Mouse (Mus musculus): ENCODE measurements around the gene Rpl36.

Rpl36 gene

DNA sequence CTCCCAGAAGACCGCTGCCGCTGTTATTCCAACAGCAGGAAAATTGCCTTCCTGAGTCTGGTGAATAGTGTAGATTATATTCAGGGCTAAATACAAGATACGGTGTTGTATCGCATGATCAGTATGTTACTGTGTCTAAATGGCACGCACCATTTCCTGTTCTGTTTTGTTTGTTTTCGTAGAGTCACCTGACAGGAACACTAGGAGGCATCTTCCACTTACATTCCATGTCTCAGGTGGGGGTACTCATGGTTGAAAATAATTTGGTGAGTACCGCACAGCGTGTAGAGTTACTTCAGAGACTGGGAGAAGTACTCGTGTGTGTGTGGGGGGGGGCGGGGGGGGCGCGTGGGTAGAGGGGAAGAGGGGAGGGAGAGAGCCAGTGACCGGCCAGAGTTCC, 34.3 kb downstream of the Rpl36 start:
- DNase-seq (ENCODE audit: low read depth) = no peak

DNA sequence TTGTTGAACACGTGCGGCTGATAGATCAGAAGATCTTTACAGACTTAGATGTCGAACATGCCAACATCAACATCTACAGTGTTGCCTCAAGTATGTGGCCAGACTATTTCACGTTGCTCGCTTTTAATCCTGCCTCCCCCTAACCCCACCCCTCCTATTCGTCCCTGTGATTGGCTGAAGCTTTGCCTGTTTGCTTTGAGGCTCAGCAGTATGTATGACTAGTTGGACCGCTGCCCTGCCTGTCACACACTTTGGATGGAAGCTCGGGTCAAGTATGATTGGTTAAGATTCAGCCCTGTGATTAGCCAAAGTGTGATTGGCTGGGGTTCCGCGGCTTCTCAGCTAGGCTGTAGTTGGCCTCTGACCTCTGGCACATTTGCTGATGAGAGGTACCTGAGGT, 38.6 kb downstream of the Rpl36 start:
- no peak for DNase-seq (ENCODE audit: low read depth)

DNA sequence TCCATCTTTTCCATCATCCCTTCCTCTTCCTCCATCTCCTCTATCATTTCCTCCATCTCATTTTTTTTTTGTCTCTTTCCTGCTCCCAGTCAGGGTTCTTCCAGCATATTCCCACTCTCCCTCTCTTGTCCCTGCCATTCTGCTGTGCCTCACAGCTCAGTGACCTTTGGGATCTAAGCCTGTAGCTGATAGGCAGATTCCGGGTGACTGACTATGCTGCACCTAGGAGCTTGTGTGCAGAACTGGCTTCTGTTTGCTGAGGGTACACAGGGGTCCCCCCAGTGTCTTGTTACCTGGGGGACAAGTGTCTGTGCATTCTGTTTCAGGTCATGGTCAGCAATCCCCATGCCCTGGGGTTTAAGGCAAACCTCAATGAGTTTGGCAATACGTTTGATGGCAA, 41.6 kb downstream of the Rpl36 start:
- no peak for DNase-seq (ENCODE audit: low read depth)

- DNase-seq (ENCODE audit: low read depth) = no peak
Observed at GRCm38 (mm10) chr17:56655311-56655710, 42.1 kb downstream of the Rpl36 start.

GRCm38 (mm10) chr17:56656171-56656570, 43.0 kb downstream of the Rpl36 start:
- no peak for DNase-seq (ENCODE audit: low read depth)

GRCm38 (mm10) chr17:56663659-56664058, 50.4 kb downstream of the Rpl36 start:
- no peak for DNase-seq (ENCODE audit: low read depth)

All from induced T-regulatory cell, adult 2 months (primary cell).